Mouse (Mus musculus) cerebellum, adult 9-10 months (tissue): ENCODE data around the gene Spaca6.
"Not testable (repeated sequence)": the region's sequence is repeated elsewhere in the genome, so short reads cannot be mapped to it uniquely, and the experiment has no call there.

Experiments
- DNase-seq: peaks from one replicate; pipeline ENCODE4 v3.0.0; 2022

The Spaca6 gene

DNA sequence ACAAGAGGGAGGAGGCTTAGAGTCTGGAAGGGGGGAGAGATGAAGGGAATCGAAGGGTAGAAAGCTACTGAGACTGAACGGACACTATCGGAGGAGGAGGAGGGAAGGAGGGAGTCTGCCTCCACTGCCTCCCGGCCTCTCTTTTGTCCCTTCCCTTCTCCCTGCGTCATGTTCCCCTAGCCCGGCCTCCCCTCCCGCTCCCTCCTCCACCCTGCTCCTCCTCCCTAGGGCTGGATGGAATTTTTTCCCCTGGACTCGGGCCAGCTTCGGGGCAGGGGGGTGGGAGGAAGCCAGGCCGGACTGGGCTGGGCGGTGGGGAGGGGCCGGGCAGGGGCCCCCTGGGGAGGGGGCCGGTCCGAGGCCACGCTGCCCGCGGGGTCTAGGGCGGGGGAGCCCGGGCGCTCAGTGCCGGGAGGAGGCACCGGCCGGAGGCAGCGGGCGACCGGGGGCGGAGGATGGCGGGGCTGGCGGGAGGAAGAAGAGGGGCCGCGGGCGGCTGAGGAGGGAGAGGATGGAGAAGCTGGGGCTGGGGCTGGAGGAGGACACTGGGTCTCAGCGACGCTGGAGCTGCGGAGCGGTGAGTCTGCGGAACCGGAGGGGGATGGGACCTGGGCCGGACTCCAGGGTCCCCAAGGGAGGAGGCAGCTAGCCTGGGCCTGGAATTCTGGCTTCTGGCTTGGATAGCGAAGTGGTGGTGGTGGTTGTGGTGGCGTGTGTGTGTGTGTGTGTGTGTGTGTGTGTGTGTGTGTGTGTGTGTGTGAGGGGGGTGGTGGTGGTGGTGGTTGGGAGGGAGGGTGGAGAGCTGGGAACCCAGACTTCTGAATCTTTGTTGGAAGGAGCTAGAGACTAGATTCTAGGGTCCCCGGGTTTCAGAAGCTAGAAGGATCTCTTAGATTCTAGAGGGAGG, at the start of gene Spaca6:
Gene Spaca6 (plus strand): TSS at position 408 of the 907 bp plus-strand sequence.
- DNase-seq = peak; percentile 97

DNA sequence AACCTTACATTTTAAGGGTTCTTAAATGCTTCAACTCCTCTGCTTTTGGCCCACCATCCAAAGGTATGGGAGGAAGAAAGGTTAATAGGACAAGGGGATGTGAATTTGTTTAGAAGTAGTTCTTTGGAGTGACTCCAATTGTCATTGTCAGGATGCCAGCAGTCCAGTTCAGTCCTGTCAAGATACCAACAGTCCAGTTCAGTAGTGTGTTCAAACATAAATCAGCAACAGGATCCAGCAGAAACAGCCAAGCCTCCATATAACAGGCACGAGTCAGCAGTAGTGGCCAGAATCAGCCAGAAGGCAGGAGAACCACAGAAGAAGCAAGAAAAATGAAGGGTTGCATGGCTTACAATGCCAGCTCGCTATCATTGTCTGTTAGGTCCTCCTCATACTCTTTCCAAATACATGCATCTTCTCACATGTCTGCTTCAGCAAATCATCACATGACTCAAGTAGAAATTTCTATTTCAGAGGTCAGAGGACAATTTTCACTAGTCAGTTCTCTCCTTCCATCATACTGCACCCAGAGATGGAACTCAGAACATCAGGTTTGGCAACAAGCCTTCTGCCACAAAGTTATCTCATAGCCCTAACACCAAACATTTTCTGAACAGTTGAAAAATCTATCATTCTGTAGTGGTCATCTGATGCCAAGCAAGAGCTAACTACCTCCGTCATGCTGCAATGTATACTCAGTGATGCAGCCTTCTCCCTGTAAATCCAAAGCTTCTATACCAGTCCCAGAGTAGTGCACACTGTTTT, 35.9 kb upstream of the Spaca6 start:
- DNase-seq = no peak

DNA sequence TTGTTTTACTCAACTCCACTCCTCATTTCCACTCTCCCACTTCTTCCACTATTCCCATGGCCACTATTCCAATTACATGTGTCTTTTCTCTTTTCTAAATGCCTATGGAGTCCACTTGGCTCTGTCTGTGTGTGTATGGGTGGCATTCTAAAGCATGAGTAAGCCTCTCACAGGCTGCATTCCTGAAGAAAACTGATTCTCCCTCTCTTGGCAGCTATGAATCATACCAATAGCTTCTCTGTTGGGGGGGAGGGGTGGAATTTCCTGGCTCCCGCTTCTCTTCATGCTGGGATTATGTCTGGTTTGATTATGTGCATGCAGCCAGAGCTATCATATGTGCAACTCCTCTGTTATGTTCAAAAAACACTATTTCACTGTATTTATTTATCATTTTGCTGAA, 34.4 kb upstream of the Spaca6 start:
- DNase-seq = peak; percentile 46

DNA sequence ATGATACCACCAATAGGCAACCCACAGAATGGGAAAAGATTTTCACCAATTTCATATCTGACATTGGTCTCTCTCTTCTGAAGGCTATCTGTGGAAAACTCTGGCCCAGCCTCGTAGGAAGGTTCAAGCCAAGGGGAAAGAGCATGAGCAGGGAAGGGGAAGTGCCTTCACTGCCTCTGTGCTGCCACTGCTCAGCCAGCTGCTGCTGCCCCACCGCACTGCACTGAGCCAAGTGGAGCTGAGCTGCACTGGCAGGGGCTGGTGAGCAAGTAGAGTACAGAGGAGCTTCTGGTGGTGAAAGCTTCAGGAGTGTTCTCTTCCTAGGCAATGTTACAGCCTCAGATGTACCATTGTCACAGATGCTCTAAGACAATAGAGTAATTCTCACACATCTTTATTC, 31.4 kb upstream of the Spaca6 start:
- DNase-seq = no peak

DNA sequence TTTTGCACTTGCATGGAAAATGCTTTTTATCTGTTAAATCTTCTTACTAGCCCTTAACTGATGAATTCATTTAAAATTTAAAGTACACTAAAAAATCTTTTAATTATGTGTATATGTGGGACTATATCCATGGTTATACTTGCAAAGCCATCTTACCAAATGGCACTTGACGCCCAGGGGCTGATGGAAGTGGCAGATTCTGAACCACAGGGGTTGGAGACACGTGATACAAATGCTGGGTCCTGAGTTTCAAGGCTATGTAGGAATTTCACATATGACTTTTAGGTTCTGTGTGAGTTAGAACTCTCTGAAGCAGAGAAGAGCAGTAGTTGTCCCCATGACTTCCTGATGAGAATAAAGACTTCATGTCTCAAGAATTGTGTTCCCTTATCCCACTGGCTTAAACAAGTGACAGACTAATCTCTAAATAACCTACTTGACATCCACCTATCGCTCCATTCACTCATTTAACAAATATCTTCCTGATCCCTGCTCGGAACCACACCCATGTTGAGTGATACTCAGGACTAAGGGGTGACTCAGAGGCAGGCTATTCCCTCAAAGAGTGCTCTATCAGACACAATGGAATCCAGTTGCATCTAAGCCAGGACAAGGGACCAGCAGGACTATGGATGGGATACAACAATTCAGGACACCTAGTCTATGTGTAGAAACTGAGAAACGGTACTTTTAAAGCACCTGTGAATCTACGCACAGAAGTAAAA, 3.2 kb upstream of the Spaca6 start:
- DNase-seq = peak; percentile 17

DNA sequence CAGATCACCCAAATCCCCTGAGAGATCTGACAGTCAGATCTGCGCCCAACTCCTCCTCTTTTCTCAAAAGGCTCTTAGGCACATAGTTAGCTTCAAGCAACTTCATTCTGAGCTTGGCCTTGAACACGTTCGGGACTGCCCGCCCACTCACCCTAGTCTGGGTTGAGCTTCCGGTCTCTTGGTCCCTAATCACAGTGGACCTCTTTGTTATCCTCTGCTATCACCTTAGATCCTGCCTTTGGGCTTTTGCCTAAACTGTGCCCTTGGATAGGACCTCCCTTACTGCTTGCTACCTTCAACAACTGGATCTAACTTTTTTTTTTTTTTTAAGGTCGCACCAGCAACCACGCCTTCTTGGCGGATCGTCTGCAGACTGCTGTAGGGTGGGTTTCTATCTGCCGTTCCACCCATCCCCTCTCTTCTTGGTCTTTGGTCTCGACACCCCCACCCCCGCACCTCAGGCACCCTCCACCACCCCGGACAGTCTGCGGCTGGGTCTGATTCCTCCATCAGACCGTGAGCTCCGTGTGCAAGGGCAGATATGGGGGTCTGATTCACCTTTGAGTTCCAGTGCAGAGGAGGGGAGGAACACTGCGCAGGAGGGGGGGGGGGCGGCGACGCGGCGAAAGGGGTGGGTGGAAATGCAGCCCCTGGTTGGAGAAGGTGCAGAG, 902 bp upstream of the Spaca6 start:
- peak; percentile 85 for DNase-seq

DNA sequence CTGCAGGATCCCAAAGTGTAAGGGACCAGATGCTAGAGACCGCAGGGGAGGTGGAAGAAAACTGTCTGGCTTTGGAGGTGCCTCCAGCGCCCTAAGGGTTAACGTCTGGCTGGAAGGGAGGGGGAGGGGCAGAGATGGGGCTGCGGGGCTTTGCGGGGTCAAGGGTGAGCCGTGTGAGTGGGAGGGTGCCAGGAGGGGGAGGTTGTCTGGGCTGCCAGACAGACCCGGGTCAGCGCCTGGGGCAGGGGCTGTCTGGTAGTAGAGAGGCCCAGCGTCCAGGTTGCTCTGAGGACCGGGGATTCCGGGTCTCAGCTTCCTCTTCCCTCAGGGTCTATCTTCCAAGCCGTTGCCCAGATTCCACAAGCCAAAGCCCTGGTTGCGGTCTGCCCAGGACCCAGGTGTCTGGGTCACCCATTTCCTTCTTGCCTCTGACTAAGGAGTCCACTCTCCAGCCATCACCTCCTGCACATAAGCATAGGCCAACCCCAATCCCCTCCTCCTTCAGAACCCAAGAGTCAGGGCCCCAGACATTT, 766 bp downstream of the Spaca6 start:
- peak; percentile 84 for DNase-seq

DNA sequence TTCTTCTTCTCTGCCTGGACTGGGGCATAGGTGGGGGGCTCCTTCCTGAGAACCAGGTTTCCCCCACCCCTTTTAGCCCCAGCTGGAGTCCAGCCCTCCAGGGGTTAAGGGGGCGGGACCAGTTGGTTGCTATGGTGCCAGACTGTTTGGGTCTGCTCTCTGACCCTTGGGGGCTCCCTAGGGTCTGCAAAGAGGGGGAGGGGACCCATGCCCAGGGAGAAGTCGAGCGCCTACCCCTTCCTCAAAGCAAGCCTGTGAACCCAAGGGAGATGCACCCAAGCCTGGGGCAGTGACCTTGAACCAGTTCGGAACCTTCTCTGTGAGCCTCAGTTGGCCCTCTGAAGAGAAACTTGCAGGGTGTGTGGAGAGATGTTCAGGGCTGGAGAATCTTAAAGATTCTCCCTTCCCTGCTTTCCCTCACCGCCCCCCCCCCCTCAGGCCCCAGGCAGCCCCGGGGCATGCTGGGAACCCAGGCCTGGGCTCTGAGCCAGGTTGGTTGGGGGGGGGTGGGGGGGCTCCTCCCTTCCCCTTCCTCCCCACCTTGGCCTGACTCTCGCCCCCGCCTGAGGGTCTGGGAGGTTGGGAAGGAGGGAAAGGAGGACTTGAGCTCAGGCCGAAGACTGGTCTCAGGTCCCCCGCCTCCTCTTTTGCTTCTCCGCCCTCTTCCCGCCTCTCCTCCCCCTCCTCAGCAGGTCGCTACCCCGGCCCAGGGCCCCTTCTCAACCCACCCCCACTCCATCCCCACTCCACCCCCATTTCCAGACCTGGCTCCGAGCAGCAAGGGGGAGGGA, 1.4 kb downstream of the Spaca6 start:
- DNase-seq = peak; percentile 89

DNA sequence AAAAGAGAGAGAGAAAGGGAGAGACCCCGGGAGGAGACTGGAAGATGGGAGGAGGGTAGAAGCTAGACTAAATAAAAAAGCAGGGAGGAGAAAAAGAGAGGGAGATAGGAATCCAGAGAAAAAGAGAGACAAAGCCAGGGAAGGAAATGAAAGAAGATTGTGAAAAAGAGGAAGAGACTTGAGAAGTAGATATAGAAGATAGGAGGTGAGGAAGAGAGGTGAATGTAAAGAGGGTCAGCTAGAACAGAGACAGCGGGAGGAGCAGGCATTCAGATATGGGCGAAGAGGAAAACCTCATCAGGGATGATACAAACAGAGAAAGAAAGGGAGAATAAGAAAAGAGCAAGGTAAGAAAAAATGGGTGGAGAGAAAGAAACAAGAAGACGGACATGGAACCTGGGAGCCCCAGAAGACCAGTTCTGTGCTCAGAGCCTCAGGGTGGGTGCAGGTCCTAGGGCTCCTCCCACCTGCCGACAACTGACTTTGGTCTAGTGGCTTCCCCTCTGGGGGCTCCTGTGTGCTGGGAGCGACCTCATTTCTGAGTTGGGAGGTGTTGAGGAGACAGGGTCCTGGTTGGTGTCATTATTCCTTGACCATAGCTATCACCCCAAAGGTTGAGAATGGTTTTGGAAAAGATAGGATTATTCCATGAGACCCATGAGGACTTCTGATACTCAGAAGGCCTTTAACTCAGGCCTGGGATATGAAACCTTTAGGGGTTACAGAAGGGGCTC, 2.3 kb downstream of the Spaca6 start:
- peak; percentile 65 for DNase-seq

DNA sequence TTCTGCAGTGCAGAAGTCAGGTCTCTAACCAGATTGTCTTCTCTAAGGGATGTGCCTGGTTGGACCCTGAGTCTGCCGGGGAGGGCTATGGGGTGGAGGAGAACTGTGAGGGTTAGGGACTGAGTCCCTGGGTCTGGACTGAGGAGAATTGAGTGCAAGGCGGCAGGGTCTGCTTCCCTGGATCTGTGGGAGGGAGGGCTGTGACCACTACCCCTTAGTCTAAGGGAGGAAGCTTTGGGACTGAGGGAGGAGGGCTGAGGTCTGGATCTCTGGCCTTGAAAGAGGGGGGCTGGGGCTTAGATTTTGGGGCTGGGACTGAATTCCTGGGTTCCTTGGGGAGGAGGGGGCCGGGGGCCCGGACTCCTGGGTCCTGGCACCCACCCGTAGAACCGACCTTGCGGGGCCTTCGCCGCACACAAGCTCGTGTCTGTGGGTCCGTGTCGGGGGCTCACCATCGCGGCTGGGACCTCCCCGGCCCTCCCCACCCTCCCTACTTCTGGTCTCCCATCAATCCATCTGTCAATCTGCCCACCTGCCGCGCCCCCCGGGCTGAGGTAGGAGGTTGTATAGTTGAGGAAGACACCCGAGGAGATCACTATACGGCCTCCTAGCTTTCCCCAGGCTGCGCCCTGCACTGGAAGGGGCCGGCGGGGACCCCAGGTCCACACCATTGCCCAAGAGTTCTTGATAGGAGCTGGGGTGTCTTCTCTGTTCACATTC, 3.0 kb downstream of the Spaca6 start:
- DNase-seq = peak; percentile 60

DNA sequence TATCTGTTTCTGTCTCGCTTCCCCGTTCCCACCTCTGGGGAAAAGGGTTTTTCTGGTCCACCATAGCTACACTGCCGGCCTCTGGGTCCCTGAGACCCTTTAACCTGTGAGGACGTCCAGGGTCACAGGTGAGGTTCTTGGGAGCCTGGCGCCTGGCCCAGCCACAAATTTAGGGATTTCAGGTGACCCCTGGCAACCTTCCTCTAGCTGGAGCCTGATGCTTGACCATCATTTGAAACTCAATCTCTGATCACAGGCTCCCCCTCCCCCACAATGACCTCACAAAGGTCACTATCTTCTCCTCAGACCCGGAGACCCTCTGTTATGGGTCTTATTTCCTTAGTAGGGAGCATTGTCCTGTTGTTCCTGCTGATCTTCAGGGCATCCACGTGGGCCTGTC, 3.8 kb downstream of the Spaca6 start:
- DNase-seq = peak; percentile 61

DNA sequence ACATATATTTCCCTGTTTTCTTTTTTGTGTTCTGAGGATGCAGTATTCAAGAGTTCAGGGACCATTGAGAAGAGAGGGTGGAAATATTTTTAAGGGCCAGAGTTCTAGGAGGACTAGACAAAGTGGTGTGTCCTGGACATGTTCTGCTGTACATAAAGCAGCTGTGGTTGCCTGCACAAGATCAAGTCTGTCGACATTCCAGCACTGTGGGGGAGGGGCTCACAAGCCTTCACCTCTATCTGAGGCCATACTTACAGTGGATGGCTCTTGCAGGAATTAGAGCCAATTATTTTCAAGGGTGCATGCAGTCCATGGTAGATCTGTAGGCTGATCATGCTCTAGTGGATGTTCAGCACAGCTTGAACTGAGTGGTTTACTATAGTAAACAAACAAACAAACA, 7.9 kb downstream of the Spaca6 start:
- DNase-seq = peak; percentile 38

DNA sequence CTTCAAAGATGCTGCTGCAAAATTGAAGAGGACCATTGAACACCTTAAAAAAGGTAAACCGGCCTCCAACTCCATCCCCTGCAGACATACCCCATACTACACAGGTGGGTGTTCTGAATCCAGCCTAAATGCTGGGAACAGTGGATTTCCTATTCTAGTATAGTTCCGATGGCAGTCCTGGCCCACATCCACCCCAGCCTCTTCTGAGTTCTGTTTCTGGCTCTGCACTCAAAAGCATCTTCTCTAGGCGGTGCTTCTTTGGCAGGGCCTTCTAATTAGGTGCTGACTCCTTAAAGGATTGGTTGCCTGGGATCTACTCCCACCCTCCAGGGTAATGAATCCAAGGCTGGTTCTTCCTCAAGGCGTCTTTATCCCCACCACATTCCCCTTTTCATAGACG, 9.1 kb downstream of the Spaca6 start:
- no peak for DNase-seq

DNA sequence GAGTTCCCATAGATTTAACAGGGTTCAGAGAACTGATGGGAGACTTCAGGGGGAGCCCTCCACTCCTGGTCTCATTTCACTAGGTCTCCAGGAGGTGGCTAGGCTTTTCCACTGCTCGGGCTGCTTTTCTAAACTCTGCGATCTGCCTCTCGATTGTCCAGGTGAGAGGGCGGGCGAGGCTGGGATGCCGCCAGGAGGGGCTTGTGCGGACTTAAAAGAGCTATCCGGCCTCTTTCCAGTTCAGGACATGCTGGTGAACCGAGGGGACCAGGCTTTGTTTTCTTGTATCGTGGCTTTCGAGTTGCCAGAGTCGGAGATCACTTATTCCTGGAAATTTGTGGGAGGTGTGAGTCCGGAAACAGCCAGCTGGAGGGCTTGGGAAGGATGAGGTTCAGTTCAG, 10.5 kb downstream of the Spaca6 start:
- DNase-seq = peak; percentile 68

DNA sequence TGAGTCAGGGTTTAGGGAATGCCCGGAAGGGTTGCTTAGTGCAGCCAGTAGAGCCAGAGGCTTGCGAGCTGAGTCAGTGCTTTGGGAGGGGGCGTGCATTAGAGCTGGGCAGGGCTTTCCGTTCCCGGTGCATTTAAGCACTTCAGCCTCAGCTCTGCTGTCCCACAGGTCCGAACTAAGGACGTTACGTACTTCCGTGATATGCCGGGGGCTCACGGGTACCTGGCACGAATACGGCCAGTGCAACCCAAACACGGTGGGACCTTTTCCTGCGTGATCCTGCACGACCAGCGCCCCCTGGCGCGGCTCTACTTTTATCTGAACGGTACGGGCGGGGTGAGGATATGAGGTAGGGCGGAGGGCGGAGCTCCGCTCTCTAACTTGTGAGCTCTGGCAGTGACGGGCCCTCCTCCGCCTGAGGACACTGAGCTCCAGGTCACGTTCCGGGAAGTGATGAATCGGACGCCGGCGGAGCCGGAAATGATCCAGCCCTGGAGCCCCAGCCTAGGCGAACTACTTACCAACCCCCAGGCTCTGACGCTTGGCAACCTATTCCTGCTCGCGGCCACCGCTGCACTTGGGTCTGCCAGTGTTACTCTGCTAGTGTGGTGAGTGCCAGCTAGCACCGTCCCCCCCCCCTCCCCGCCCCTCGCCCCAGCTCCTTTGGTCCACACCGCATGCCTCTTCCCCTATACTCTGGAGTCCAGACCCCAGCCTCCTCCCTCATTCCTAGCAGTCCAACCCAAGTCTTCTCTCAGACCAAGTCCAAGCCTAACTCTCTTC, 11.2 kb downstream of the Spaca6 start:
- peak; percentile 99 for DNase-seq

DNA sequence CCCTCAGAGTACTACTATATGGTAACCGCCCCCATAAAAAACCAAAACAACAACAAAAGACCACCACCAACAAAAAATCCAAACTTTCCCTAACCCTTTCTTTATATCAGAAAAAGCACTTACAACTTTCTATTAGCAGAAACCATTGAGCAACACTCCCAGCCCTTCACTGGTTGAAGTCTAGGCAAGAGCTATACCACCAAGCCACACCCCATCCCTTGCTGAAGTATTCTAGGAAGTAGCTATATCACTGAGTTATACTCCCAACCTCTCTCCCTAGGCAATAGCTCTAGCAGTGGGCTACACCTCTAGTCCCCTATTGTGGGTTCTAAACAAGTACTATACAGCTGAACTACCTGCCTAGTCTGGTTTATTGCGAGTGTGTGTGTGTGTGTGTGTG, 12.3 kb downstream of the Spaca6 start:
- peak; percentile 35 for DNase-seq

DNA sequence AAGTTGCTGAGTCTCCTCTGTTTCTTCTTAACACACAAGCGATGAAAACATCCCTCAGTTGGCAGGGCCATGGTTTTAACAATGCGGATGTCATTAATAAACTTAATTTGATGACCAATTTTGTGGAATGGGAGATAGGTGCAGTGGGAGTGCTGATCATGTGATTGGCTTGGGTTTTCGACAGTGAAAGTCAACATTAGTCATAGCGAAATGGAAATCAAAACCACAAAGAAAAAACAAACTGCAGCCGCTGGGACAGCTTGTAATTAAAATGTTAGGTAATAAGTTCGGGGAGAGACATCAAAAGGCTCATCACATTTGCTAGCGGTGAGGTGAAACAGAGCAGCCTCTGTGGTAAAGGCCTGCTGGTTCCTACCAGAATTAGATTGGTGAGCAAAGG, 13.8 kb downstream of the Spaca6 start:
- no peak for DNase-seq

DNA sequence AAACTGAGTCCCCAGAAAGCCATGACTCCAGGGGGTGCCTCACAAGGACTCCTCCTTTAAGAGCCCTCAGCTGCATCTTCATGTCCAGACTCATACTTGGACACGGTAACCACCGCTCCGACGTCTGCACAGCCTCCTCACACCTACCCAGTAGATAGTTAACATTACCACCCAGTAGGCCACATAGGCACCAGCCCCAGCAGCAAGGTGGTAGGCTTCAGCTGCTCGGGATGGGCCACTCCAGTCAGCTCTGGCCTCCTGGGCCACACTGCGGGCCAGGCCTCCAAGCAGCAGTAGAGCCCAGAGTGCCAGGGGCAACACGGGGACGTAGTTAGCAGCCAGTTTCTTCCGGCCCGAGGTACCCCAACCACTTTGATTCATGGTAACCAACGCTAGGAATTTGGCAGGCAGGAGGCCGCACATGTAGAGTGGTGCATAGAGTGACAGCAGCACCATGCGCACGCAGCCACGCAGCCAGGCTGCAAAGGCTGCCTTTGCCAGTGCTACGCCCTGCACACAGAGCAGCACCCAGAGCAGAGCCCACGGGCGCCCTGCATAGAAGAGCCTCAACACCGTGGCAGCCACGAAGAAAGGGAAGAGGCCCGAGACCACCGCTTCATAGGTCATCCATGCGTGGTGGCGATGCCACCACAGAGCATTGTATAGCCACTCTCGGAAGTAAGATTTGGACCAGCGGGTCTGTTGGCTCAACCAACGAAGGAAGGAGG, 16.7 kb downstream of the Spaca6 start:
- DNase-seq = peak; percentile 20

DNA sequence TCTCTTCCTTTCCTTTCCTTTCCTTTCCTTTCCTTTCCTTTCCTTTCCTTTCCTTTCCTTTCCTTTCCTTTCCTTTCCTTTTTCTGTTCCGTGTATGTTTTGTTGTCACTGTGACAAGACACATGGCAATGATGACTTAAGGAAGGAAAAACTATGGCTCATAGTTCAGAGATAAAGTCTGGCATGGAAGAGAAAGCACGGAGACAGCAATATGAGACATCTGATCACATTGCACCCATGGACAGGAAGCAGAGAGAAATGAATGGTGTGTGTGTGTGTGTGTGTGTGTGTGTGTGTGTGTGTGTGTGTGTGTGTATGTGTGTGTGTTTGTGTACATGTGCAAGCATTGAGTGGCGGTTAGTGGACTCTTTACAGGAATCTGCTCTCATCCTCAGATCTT, 17.6 kb downstream of the Spaca6 start:
- DNase-seq = not testable (repeated sequence)
